ENCODE assay signal across 21 mouse cellular contexts in the genomic region with DNA sequence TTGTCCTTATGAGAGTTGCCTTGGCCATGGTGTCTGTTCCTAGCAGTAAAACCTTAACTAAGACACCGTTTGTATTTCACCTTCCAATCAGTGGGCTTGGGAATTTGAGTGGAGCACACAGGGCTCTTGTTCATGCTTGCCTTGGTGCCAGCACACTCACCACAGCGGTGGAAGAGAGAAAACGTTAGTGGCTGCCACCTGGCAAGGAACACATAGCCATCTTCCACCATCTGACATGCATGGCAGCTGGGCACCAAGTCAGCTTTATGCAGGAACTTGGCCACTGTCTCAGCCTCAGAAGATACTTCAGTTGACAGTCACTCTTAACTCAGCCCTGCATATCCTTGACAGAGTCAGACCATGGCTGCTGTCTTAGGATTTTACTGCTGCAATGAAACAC. TPM values are rescaled to one million over a fixed set of nuclear protein-coding genes. Genes with fewer than 3 reads are reported as not detected.
"Had no signal": no experiment of that assay in that cellular context is flagged by ENCODE, and none has a peak within 500 bp of the region (broad histone marks: within the 10 kb centered on the region; RNA-seq: fewer than 3 reads in every experiment).

No protein-coding gene starts in this region.

- DNase-seq: kidney, postnatal 4 days; lung, adult 2 months; lung, postnatal 36 days; right cerebral cortex, postnatal 14 days; thymus, adult 2 months; thymus, postnatal 25 days had no signal

- H3K27me3 ChIP-seq: liver, embryonic 15.5 days; midbrain, embryonic 13.5 days; stomach, embryonic 15.5 days had no signal

- H3K4me3 ChIP-seq: layer of hippocampus, adult 2 months; limb, embryonic 10.5 days; liver, embryonic 15.5 days; midbrain, embryonic 13.5 days; stomach, embryonic 15.5 days had no signal

- ATAC-seq: lung, postnatal 0 days; midbrain, embryonic 13.5 days had no signal

- H3K27ac ChIP-seq: layer of hippocampus, adult 2 months; limb, embryonic 10.5 days; liver, embryonic 15.5 days; midbrain, embryonic 13.5 days; stomach, embryonic 15.5 days had no signal

- H3K4me1 ChIP-seq: limb, embryonic 10.5 days; liver, embryonic 15.5 days; midbrain, embryonic 13.5 days; stomach, embryonic 15.5 days had no signal

RNA-seq across cellular contexts. Expression of gene Cfc1, which starts 11.8 kb away (rescaled TPM):
- total RNA-seq: layer of hippocampus, postnatal 10 days; midbrain, postnatal 0 days had no signal
- polyA plus RNA-seq: limb, embryonic 10.5 days; liver, embryonic 11.5 days; liver, embryonic 15.5 days; lung, adult 2 months; lung, postnatal 0 days; midbrain, embryonic 13.5 days; neural tube, embryonic 14.5 days; spleen, adult 2 months; testis, adult 2 months; thymus, adult 2 months had no signal

RNA-seq across cellular contexts. Expression of gene Prss39, which starts 25.4 kb away (rescaled TPM):
- total RNA-seq: layer of hippocampus, adult 2 months; layer of hippocampus, postnatal 10 days; megakaryocyte progenitor cell, adult 5-6 weeks; midbrain, postnatal 0 days had no signal
- polyA plus RNA-seq: limb, embryonic 10.5 days; limb, embryonic 14.5 days; liver, embryonic 11.5 days; liver, embryonic 15.5 days; lung, postnatal 0 days; midbrain, embryonic 13.5 days; midbrain, postnatal 0 days; neural tube, embryonic 14.5 days; stomach, embryonic 15.5 days; urinary bladder, adult 2 months had no signal

RNA-seq across cellular contexts. Expression of gene Prss40, which starts 37.1 kb away (rescaled TPM):
- total RNA-seq: layer of hippocampus, adult 2 months; layer of hippocampus, postnatal 10 days; megakaryocyte progenitor cell, adult 5-6 weeks; midbrain, postnatal 0 days had no signal
- polyA plus RNA-seq: limb, embryonic 10.5 days; limb, embryonic 14.5 days; liver, embryonic 11.5 days; liver, embryonic 15.5 days; lung, adult 2 months; lung, postnatal 0 days; midbrain, embryonic 13.5 days; neural tube, embryonic 14.5 days; spleen, adult 2 months; stomach, embryonic 15.5 days; thymus, adult 2 months; urinary bladder, adult 2 months had no signal

RNA-seq across cellular contexts. Expression of gene Amer3, which starts 55.8 kb away (rescaled TPM):
- total RNA-seq: megakaryocyte progenitor cell, adult 5-6 weeks had no signal
- polyA plus RNA-seq: limb, embryonic 10.5 days; liver, embryonic 11.5 days; lung, adult 2 months; lung, postnatal 0 days; thymus, adult 2 months had no signal
